Mouse (Mus musculus): ENCODE measurements around the gene I830077J02Rik. TPM values are rescaled to one million over a fixed set of nuclear protein-coding genes. Genes with fewer than 3 reads are reported as not detected.
"Not testable (repeated sequence)": the region's sequence is repeated elsewhere in the genome, so short reads cannot be mapped to it uniquely, and the experiment has no call there.

The I830077J02Rik gene
- total RNA-seq, 2 experiments from 2014 or later, result 0.56 to 0.90 TPM

GRCm38 (mm10) chr3:105917656-105918354 is 14.7 kb downstream of the I830077J02Rik start:
- DNase-seq, result no peak

- not testable (repeated sequence) for DNase-seq
These were observed 16.0 kb downstream of the I830077J02Rik start for GRCm38 (mm10) chr3:105916455-105916854.

- DNase-seq, result no peak
These were observed 17.2 kb downstream of the I830077J02Rik start for GRCm38 (mm10) chr3:105915281-105915680.

- DNase-seq, result peak in 1 of 2 experiments; percentile 34
These were observed 18.4 kb downstream of the I830077J02Rik start for GRCm38 (mm10) chr3:105913839-105914681.

GRCm38 (mm10) chr3:105912097-105912880 is 20.2 kb downstream of the I830077J02Rik start:
- no peak for DNase-seq

GRCm38 (mm10) chr3:105910519-105911190 is 21.8 kb downstream of the I830077J02Rik start:
- DNase-seq, result no peak

- DNase-seq, result no peak
These were observed 23.5 kb downstream of the I830077J02Rik start for GRCm38 (mm10) chr3:105908976-105909375.

- DNase-seq, result no peak
These were observed 24.4 kb downstream of the I830077J02Rik start for GRCm38 (mm10) chr3:105907956-105908655.

GRCm38 (mm10) chr3:105904721-105905120 is 27.7 kb downstream of the I830077J02Rik start:
- DNase-seq, result no peak

- DNase-seq, result no peak
These were observed 28.3 kb downstream of the I830077J02Rik start for GRCm38 (mm10) chr3:105904213-105904612.

GRCm38 (mm10) chr3:105901468-105901867 is 31.0 kb downstream of the I830077J02Rik start:
- no peak for DNase-seq

- DNase-seq, result no peak
These were observed 31.7 kb downstream of the I830077J02Rik start for GRCm38 (mm10) chr3:105900716-105901115.

- DNase-seq, result no peak
These were observed 32.2 kb downstream of the I830077J02Rik start for GRCm38 (mm10) chr3:105900266-105900665.

- peak; percentile 78 to 83 for DNase-seq
These were observed 32.9 kb downstream of the I830077J02Rik start for GRCm38 (mm10) chr3:105899394-105900147.

GRCm38 (mm10) chr3:105898861-105899260 is 33.6 kb downstream of the I830077J02Rik start:
- no peak for DNase-seq

- DNase-seq, result no peak
These were observed 34.1 kb downstream of the I830077J02Rik start for GRCm38 (mm10) chr3:105898325-105898724.

GRCm38 (mm10) chr3:105896811-105897210 is 35.7 kb downstream of the I830077J02Rik start:
- DNase-seq, result no peak

GRCm38 (mm10) chr3:105894601-105895592 is 37.6 kb downstream of the I830077J02Rik start:
- DNase-seq, result peak in 1 of 2 experiments; percentile 56

GRCm38 (mm10) chr3:105893941-105894391 is 38.5 kb downstream of the I830077J02Rik start:
- DNase-seq, result no peak

Data from layer of hippocampus, postnatal 36 days (tissue).